Mouse (Mus musculus) right cerebral cortex, postnatal 36 days (tissue): Measurements from ENCODE around the gene Bicc1.
A peak's percentile ranks its signal among the peaks of the same experiment; 100 is the strongest.

ENCODE experiments used
- DNase-seq, 2 experiments: peaks; one replicate each; pipeline ENCODE4 v3.0.0; 2022; ENCODE audit warnings: low spot score in 2 of 2, mixed read lengths in 1 of 2

Gene Bicc1

DNA sequence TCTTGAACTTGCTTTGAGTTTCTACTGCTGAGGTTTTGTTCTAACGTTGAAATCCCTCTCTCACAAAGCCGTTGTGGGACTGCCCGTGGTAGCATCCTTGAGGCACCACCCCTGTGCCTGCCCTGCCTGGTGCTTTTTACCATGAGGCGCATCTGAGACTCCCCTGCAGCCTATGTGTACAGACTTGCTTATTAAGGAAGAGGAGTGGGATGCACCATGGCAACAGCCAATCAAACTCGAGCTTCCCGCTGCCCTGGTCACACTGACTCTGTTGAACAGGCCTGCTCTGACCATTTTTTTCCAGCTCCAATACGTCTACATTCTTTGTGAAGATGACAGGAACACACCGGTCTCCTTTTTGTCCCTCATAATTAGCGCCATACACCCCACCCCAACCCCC lies 283.0 kb downstream of the Bicc1 start:
- no peak for DNase-seq

DNA sequence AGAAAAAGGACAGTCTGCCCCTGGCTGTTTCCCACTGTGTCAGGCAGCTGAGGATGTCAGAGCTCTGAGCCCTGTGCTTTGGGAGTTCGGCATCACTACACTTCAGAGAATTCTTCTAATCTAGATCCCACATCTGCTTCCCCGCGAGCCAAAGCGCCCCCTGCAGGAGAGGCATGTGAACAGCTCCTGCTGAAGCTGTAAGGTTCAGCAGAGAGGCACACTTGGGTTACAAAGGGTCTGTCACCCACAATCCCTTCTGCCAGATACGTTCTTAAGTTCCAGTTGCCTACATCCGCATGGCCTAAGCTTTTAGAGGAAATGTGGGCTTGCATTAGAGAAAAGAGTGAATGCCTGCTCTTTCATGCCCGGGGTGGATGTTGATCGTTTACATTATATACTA lies 283.4 kb downstream of the Bicc1 start:
- DNase-seq: no peak

DNA sequence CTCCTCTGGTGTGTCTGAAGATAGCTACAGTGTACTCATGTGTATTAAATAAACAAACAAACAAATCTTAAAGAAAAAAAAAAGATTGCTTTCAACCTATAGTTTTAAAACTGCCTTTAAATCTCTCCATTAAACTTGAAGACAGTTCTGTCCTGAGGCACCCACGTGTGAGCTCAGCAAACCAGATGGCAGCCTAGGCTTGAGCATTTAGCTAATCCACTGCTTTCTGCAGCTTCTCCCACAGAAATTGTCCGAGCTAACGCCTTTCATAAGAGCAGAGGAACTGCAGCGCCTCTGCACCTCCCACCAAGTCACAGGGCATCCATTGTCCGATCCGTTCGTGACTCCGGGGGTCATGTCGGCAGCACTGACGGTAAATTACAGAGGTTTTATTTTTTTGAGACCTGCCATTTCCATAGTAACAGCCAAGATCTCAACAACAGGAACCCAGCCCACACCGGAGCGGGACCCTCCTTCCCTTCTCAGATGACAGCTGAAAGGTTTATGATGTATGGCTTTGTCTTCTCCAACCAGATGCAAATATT lies 284.4 kb downstream of the Bicc1 start:
- DNase-seq: peak in 1 of 2 experiments; percentile 29
